Mouse (Mus musculus): ENCODE data around the gene Gm14214. TPM values are rescaled to one million over a fixed set of nuclear protein-coding genes. Genes with fewer than 3 reads are reported as not detected.

The Gm14214 gene
- polyA plus RNA-seq, 1 experiment from 2014 or later: not detected

DNA sequence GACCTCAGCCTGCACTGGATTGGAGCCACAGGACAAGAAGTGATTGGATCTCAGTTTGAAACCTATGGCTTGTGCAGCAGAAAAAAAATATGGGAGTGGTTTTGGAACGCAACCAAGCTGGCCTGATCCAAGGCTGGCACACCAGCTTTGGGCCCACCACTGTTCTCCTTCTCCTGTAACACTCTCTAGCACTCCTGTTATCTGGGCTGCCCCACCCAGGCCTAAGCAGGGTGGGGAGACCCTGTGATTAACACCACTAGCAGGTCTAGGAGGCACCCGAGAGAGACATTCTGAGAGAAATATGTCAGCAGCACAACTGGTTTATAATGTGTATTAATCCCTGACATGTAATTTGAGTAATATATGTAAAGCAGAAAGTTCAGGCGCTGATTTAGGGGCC lies 6.6 kb downstream of the Gm14214 start:
- H3K4me1 ChIP-seq (ENCODE audit: control insufficient read depth, insufficient read depth, low read length): 0 out of 2 replicates have a peak, but pooled peaks cover 2% of the 10 kb centered on the region
- 84% methylated on average over 3 of the region's 3 CpGs for WGBS
- no peak overlapping the region for H3K9ac ChIP-seq (ENCODE audit: low read length)
- no peak overlapping the region for H3K4me2 ChIP-seq (ENCODE audit: low read length)
- DNase-seq (ENCODE audit: low spot score) (no peak), ATAC-seq (no peak)
- H3K27ac ChIP-seq (ENCODE audit: low read depth, low read length): no peak overlapping the region
- H3K27me3 ChIP-seq (replicated peaks; ENCODE audit: control insufficient read depth, insufficient read depth, low read length): no peaks in the 10 kb centered on the region
- H3K36me3 ChIP-seq (ENCODE audit: control insufficient read depth, insufficient read depth, low read length): no peaks in the 10 kb centered on the region
- H3K9me3 ChIP-seq (replicated peaks; ENCODE audit: control insufficient read depth, low read length): no peaks in the 10 kb centered on the region
- H3K4me3 ChIP-seq (ENCODE audit: low read depth, low read length): no peak overlapping the region

DNA sequence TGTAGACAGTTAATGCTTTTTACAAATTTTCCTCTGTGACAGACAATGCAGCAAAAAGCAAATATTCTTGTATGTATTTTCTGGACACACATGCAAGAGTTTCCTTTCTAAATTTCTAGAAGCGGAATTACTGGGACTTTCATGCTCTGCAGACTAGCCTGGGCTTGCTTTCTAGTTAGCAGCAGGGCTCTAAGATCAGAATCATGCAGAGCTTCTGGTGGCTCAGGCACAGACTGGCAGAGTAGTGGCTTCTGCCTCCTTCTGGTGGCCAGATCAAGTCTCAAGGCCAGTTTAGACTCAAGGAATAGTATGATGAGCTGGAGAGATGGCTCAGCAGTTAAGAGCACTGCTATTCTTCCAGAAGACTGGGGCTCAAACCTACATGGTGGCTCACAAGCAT lies 11.4 kb downstream of the Gm14214 start:
- 83% methylated on average over 1 of the region's 1 CpGs for WGBS
- Histone ChIP-seq H3K9ac (ENCODE audit: low read length) (no peak overlapping the region), H3K27ac (ENCODE audit: low read depth, low read length) (no peak overlapping the region), H3K36me3 (ENCODE audit: control insufficient read depth, insufficient read depth, low read length) (no peaks in the 10 kb centered on the region), H3K9me3 (replicated peaks; ENCODE audit: control insufficient read depth, low read length) (no peaks in the 10 kb centered on the region), H3K4me2 (ENCODE audit: low read length) (no peak overlapping the region), H3K4me3 (ENCODE audit: low read depth, low read length) (no peak overlapping the region), H3K27me3 (replicated peaks; ENCODE audit: control insufficient read depth, insufficient read depth, low read length) (no peaks in the 10 kb centered on the region), H3K4me1 (ENCODE audit: control insufficient read depth, insufficient read depth, low read length) (0 out of 2 replicates have a peak, but pooled peaks cover 2% of the 10 kb centered on the region)
- DNase-seq (ENCODE audit: low spot score) (no peak), ATAC-seq (no peak)

DNA sequence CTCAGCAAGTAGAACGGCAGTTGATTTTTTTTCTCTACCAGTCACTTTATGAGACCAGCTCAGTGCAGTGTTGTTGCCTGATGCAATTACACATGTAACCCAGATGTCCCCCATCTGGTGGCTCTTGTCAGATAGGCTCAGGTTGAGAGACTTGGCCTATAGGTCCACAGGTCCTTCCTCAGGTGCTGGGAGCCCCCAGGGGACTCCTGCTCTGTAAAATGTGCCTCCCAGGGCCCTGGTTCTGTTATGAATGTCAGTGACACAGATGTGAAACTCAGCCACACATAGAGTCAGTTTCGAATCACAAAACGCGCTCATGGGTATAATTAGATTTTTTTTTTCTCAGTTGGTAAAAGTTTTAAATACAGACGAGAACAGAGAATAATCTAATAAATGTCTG lies 12.1 kb downstream of the Gm14214 start:
- Histone ChIP-seq H3K9me3 (replicated peaks; ENCODE audit: control insufficient read depth, low read length) (no peaks in the 10 kb centered on the region), H3K9ac (ENCODE audit: low read length) (no peak overlapping the region), H3K27ac (ENCODE audit: low read depth, low read length) (no peak overlapping the region), H3K4me3 (ENCODE audit: low read depth, low read length) (no peak overlapping the region), H3K4me1 (ENCODE audit: control insufficient read depth, insufficient read depth, low read length) (no peaks in the 10 kb centered on the region), H3K36me3 (ENCODE audit: control insufficient read depth, insufficient read depth, low read length) (no peaks in the 10 kb centered on the region), H3K27me3 (replicated peaks; ENCODE audit: control insufficient read depth, insufficient read depth, low read length) (no peaks in the 10 kb centered on the region), H3K4me2 (ENCODE audit: low read length) (no peak overlapping the region)
- 89% methylated on average over 5 of the region's 5 CpGs for WGBS
- ATAC-seq (no peak), DNase-seq (ENCODE audit: low spot score) (no peak)

DNA sequence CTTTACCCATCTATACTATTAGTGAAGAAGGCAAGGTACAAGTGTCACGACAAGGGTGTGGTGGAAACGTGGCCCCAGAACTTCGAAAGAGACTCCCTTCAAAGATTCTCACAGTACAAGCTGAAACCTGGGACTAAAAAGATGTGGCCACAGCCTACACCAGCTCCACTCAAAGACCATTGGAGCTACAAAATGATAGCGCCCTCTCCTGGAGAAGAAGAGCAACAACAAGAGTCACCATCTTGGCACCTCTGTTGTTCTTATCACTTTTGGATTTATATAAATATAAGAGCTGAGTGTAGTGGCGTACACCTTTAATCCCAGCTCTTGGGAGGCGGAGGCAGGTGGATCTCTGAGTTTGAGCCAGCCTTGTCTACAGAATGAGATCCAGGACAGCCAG lies 14.0 kb downstream of the Gm14214 start:
- Histone ChIP-seq H3K9ac (ENCODE audit: low read length) (no peak overlapping the region), H3K4me2 (ENCODE audit: low read length) (no peak overlapping the region), H3K36me3 (ENCODE audit: control insufficient read depth, insufficient read depth, low read length) (no peaks in the 10 kb centered on the region), H3K9me3 (replicated peaks; ENCODE audit: control insufficient read depth, low read length) (no peaks in the 10 kb centered on the region), H3K4me3 (ENCODE audit: low read depth, low read length) (no peak overlapping the region), H3K27me3 (replicated peaks; ENCODE audit: control insufficient read depth, insufficient read depth, low read length) (no peaks in the 10 kb centered on the region), H3K27ac (ENCODE audit: low read depth, low read length) (no peak overlapping the region), H3K4me1 (ENCODE audit: control insufficient read depth, insufficient read depth, low read length) (peaks cover 4% of the 10 kb centered on the region; the same call in 1 of the 2 replicates)
- DNase-seq (ENCODE audit: low spot score): no peak
- 60% methylated on average over 6 of the region's 6 CpGs for WGBS
- no peak for ATAC-seq

DNA sequence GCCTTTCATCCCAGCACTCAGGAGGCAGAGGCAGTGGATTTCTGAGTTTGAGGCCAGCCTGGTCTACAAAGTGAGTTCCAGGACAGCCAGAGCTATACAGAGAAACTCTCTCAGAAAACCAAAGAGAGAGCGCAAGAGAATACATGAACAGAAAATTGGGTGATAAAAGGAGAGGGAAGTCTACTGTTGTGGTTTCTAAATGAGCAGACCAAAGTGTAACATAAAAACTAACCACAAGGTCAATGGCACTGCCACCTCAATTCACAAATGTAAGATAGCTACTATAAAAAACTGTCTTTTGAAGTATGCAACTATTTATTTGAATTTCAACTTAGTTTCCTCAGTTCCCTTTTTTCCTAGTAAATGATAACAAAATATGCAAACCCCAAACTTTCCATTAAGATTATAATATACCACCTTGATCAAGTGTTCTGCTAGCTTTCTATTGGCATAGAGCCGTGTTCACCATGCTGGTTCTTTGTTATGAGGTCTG lies 15.7 kb downstream of the Gm14214 start:
- Histone ChIP-seq H3K4me3 (ENCODE audit: low read depth, low read length) (no peak overlapping the region), H3K27ac (ENCODE audit: low read depth, low read length) (no peak overlapping the region), H3K4me2 (ENCODE audit: low read length) (no peak overlapping the region), H3K4me1 (ENCODE audit: control insufficient read depth, insufficient read depth, low read length) (peaks cover 12% of the 10 kb centered on the region), H3K9ac (ENCODE audit: low read length) (no peak overlapping the region), H3K27me3 (replicated peaks; ENCODE audit: control insufficient read depth, insufficient read depth, low read length) (no peaks in the 10 kb centered on the region), H3K9me3 (replicated peaks; ENCODE audit: control insufficient read depth, low read length) (no peaks in the 10 kb centered on the region), H3K36me3 (ENCODE audit: control insufficient read depth, insufficient read depth, low read length) (no peaks in the 10 kb centered on the region)
- DNase-seq (ENCODE audit: low spot score): no peak
- ATAC-seq: no peak
- 80% methylated on average over 2 of the region's 2 CpGs for WGBS

DNA sequence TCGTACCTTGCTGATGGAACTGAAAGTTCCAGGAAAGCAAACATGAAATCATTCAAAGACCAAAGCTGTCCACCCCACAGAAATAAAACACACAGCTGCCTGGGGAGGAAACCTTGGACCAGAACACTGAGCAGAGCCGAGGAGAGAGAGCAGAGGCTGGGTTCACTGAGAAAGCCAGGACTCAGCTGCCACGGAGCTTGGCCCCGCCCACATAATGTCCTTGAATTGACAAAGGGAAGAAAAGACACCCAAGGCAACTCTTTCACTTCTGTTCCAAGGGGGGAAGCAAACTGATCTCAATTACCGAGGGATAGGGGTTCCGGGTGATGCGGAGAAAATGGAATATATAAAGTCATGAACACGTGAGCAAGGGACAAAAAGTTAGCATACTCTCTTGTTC lies 17.9 kb downstream of the Gm14214 start:
- Histone ChIP-seq H3K9ac (ENCODE audit: low read length) (no peak overlapping the region), H3K36me3 (ENCODE audit: control insufficient read depth, insufficient read depth, low read length) (no peaks in the 10 kb centered on the region), H3K9me3 (replicated peaks; ENCODE audit: control insufficient read depth, low read length) (no peaks in the 10 kb centered on the region), H3K4me2 (ENCODE audit: low read length) (no peak overlapping the region), H3K27me3 (replicated peaks; ENCODE audit: control insufficient read depth, insufficient read depth, low read length) (no peaks in the 10 kb centered on the region), H3K4me1 (ENCODE audit: control insufficient read depth, insufficient read depth, low read length) (peaks cover 15% of the 10 kb centered on the region), H3K4me3 (ENCODE audit: low read depth, low read length) (no peak overlapping the region), H3K27ac (ENCODE audit: low read depth, low read length) (no peak overlapping the region)
- DNase-seq (ENCODE audit: low spot score) (peak; percentile 36), ATAC-seq (no peak)
- 43% methylated on average over 8 of the region's 8 CpGs for WGBS

DNA sequence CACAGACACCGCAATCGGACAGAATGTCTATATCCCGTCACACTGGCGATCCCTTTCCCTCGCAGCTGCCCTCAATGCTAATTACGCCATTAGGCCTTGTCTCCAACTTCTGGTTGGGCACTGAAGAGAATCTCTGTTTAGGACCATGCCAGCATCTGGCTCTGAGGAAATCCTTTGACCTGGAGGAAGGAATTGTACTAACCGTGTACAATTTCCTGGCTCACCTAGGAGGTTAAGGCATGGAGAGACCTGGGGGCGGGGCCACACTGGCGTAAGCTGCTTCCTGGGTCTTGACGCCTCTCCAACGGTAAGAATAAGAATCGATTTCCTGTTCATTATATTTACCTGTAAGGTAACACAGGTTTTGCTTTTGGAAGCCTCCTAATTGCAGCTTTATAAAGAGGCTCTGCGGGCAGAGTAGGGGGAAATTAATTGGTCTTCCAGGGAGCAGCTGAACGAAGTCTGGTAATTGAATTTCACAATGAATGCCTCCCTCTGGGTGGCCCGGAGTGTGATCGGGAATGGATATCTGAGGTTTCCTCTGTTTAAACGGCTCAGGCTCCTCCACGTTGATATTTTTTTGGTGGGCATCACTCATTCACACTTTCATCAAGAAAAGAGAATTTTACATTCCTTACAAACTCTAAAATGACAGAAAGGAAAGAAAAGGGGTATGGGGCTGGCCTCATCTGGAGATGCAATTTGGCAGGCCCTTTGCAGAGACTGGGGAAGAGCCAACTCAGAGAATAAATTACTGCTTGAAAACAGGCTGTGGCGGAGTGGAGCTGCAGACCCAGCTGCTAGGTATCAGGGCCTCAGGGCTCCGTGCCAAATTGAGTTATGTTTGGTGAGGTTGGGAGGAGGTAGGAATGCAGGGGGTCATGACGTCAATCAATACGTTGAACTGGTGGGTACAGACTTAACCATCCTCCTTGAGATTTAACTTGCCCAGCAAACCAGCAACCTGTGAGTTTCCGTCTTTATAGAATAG lies 20.5 kb downstream of the Gm14214 start:
- H3K27me3 ChIP-seq (replicated peaks; ENCODE audit: control insufficient read depth, insufficient read depth, low read length): no peaks in the 10 kb centered on the region
- peaks cover 15% of the 10 kb centered on the region for H3K4me1 ChIP-seq (ENCODE audit: control insufficient read depth, insufficient read depth, low read length)
- WGBS: 10% methylated on average over 23 of the region's 23 CpGs
- H3K9ac ChIP-seq (ENCODE audit: low read length): no peak overlapping the region
- peak overlapping the region; percentile 30 for H3K4me2 ChIP-seq (ENCODE audit: low read length)
- no peaks in the 10 kb centered on the region for H3K36me3 ChIP-seq (ENCODE audit: control insufficient read depth, insufficient read depth, low read length)
- ATAC-seq (peak; percentile 92), DNase-seq (ENCODE audit: low spot score) (peak; percentile 95)
- H3K9me3 ChIP-seq (replicated peaks; ENCODE audit: control insufficient read depth, low read length): no peaks in the 10 kb centered on the region
- H3K4me3 ChIP-seq (ENCODE audit: low read depth, low read length): no peak overlapping the region
- peak overlapping the region; percentile 81 for H3K27ac ChIP-seq (ENCODE audit: low read depth, low read length)

DNA sequence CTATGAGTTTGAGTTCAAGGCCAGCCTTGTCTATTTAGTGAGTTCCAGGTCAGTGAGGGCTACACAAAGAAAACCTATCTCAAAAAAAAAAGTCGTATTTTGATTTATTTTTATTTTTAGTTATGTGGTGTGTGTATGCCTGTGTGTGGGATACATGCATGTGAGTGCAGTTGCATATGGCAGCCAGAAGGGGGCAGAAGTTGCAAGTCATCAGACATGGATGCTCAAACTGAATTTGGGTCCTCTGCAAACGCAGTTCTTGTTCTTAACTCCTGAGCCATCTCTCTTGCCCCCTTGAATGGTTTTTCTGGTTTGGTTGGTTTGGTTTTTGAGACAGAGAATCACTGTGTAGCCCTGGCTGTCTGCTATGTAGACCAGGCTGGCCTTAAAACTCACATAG lies 21.4 kb downstream of the Gm14214 start:
- 77% methylated on average over 2 of the region's 2 CpGs for WGBS
- no peak for ATAC-seq
- peaks cover 15% of the 10 kb centered on the region for H3K4me1 ChIP-seq (ENCODE audit: control insufficient read depth, insufficient read depth, low read length)

DNA sequence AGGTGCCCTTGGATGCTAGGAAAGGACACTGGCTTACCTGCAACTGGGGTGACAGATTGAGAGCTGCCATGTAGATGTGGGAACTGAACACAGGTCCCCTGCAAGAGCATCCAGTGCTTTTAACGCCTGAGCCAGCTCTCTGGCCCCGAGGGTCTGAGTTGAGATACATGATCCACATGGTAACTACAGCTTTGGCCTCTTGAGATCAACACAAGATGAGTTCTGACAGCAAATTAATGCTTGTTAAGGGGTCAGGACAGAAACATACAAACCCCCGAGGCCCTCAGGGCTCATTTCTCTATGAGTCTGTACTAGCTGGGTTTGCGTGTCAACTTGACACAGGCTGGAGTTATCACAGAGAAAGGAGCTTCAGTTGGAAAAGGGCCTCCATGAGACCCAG lies 25.9 kb downstream of the Gm14214 start:
- no peak overlapping the region for H3K27ac ChIP-seq (ENCODE audit: low read depth, low read length)
- DNase-seq (ENCODE audit: low spot score) (no peak), ATAC-seq (no peak)
- H3K27me3 ChIP-seq (replicated peaks; ENCODE audit: control insufficient read depth, insufficient read depth, low read length): no peaks in the 10 kb centered on the region
- 88% methylated on average over 4 of the region's 4 CpGs for WGBS
- H3K4me3 ChIP-seq (ENCODE audit: low read depth, low read length): no peak overlapping the region
- peaks cover 2% of the 10 kb centered on the region for H3K4me1 ChIP-seq (ENCODE audit: control insufficient read depth, insufficient read depth, low read length)
- no peak overlapping the region for H3K4me2 ChIP-seq (ENCODE audit: low read length)
- H3K9ac ChIP-seq (ENCODE audit: low read length): no peak overlapping the region
- no peaks in the 10 kb centered on the region for H3K36me3 ChIP-seq (ENCODE audit: control insufficient read depth, insufficient read depth, low read length)
- no peaks in the 10 kb centered on the region for H3K9me3 ChIP-seq (replicated peaks; ENCODE audit: control insufficient read depth, low read length)

More for the DNA sequence above, 21.4 kb downstream of the Gm14214 start:
- Histone ChIP-seq H3K4me2 (ENCODE audit: low read length) (no peak overlapping the region), H3K36me3 (ENCODE audit: control insufficient read depth, insufficient read depth, low read length) (no peaks in the 10 kb centered on the region), H3K9me3 (replicated peaks; ENCODE audit: control insufficient read depth, low read length) (no peaks in the 10 kb centered on the region), H3K27ac (ENCODE audit: low read depth, low read length) (peak overlapping the region; percentile 81; the same call in 1 of the 2 replicates), H3K27me3 (replicated peaks; ENCODE audit: control insufficient read depth, insufficient read depth, low read length) (no peaks in the 10 kb centered on the region), H3K4me3 (ENCODE audit: low read depth, low read length) (no peak overlapping the region), H3K9ac (ENCODE audit: low read length) (no peak overlapping the region)
- no peak for DNase-seq (ENCODE audit: low spot score)
